Mouse (Mus musculus): ENCODE results near the gene Kif5c. TPM values are rescaled to one million over a fixed set of nuclear protein-coding genes. Genes with fewer than 3 reads are reported as not detected.

The Kif5c gene
- polyA plus RNA-seq (2014; fragmentation: Nextera tagmentation; extraction: Ambion mirVana): 224 and 233 TPM in 2 replicates

DNA sequence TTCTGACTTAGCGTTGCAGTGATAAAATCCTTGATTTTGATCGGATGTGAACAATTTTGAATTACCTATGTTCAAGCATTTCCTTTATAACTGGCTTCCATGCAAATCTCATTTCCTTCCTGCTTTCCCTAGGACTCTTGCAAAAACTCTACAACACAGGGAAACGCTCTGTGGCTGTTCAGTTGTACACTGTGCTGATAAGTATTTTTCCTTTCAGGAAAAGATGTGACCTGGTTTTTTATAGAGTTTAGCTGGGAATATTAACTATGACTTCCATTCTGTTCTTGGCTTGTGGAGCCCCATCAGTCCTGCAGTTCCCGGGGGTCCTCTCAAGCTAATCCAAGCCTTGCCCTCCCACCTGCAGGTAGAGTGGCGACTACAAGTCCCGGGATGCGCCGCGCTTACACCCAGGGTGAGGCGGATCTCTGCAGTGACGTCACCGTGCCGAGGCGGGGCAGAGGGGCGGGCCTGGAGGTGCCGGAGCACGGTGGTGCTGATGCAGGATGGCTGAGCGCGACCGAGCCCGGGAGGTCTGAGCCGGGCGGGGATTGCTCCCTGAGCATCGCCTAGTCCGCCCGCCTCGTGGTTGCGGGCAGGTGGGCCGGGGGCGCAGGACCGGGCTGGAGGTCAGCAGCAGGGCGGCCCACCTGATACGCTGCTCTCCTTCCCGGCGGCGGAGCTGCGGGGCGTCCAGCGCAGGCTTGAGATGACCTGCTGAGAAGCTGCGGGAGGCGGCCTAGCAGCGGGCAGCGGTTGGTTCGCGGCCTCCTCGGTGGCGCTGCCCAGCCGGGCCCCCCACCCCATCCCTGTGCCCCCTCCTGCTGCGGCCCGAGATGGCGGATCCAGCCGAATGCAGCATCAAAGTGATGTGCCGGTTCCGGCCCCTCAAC, at the start of gene Kif5c:
Kif5c (plus strand) TSS at position 470 of the 890 bp plus-strand sequence.
- Histone ChIP-seq H3K36me3 (replicated peaks; ENCODE audit: control insufficient read depth, insufficient read depth) (peaks cover 10% of the 10 kb centered on the region; the same call in 1 of the 2 replicates), H3K4me2 (replicated peaks) (peak within 1 kb of the TSS; percentile 73), H3K9ac (peak within 1 kb of the TSS; percentile 99), H3K4me1 (replicated peaks; ENCODE audit: control insufficient read depth, insufficient read depth, low read length) (peaks cover 24% of the 10 kb centered on the region), H3K9me3 (ENCODE audit: control insufficient read depth, low read length) (no peaks in the 10 kb centered on the region), H3K27ac (peak within 1 kb of the TSS; percentile 94), H3K27me3 (ENCODE audit: control insufficient read depth, insufficient read depth, low read length) (no peaks in the 10 kb centered on the region), H3K4me3 (replicated peaks; ENCODE audit: low read length) (peak within 1 kb of the TSS; percentile 98)
- 7% methylated on average over 43 of the region's 54 CpGs for WGBS
- peak; percentile 97 for ATAC-seq (ENCODE audit: low FRiP score)
- DNase-seq (ENCODE audit: low spot score): peak; percentile 92

GRCm38 (mm10) chr2:49569862-49570777, 49.0 kb upstream of the Kif5c start:
- Histone ChIP-seq H3K4me2 (replicated peaks) (0 out of 2 replicates have a peak overlapping the region, but pooled peaks have one; percentile 12), H3K9me3 (ENCODE audit: control insufficient read depth, low read length) (no peaks in the 10 kb centered on the region), H3K27ac (no peak overlapping the region), H3K4me3 (replicated peaks; ENCODE audit: low read length) (no peak overlapping the region), H3K9ac (no peak overlapping the region), H3K36me3 (replicated peaks; ENCODE audit: control insufficient read depth, insufficient read depth) (no peaks in the 10 kb centered on the region), H3K4me1 (replicated peaks; ENCODE audit: control insufficient read depth, insufficient read depth, low read length) (peaks cover 26% of the 10 kb centered on the region), H3K27me3 (ENCODE audit: control insufficient read depth, insufficient read depth, low read length) (no peaks in the 10 kb centered on the region)
- DNase-seq (ENCODE audit: low spot score) (peak; percentile 76), ATAC-seq (ENCODE audit: low FRiP score) (peak; percentile 32; the same call in 1 of the 2 replicates)
- WGBS: 61% methylated on average over 16 of the region's 16 CpGs

- ATAC-seq (ENCODE audit: low FRiP score) (peak; percentile 16; the same call in 1 of the 2 replicates), DNase-seq (ENCODE audit: low spot score) (no peak)
- 62% methylated on average over 6 of the region's 6 CpGs for WGBS
- H3K9me3 ChIP-seq (ENCODE audit: control insufficient read depth, low read length): no peaks in the 10 kb centered on the region
- no peak overlapping the region for H3K9ac ChIP-seq
- peaks cover 26% of the 10 kb centered on the region for H3K4me1 ChIP-seq (replicated peaks; ENCODE audit: control insufficient read depth, insufficient read depth, low read length)
- H3K4me2 ChIP-seq (replicated peaks): no peak overlapping the region
- no peak overlapping the region for H3K4me3 ChIP-seq (replicated peaks; ENCODE audit: low read length)
- H3K27ac ChIP-seq: no peak overlapping the region
- H3K36me3 ChIP-seq (replicated peaks; ENCODE audit: control insufficient read depth, insufficient read depth): no peaks in the 10 kb centered on the region
- no peaks in the 10 kb centered on the region for H3K27me3 ChIP-seq (ENCODE audit: control insufficient read depth, insufficient read depth, low read length)
These were observed 48.4 kb upstream of the Kif5c start for GRCm38 (mm10) chr2:49570778-49571101.

- H3K27ac ChIP-seq: peak overlapping the region; percentile 80
- no peaks in the 10 kb centered on the region for H3K36me3 ChIP-seq (replicated peaks; ENCODE audit: control insufficient read depth, insufficient read depth)
- DNase-seq (ENCODE audit: low spot score) (no peak), ATAC-seq (ENCODE audit: low FRiP score) (no peak)
- no peak overlapping the region for H3K9ac ChIP-seq
- WGBS: 71% methylated on average over 11 of the region's 11 CpGs
- H3K4me2 ChIP-seq (replicated peaks): peak overlapping the region; percentile 44
- no peak overlapping the region for H3K4me3 ChIP-seq (replicated peaks; ENCODE audit: low read length)
- no peaks in the 10 kb centered on the region for H3K9me3 ChIP-seq (ENCODE audit: control insufficient read depth, low read length)
- H3K4me1 ChIP-seq (replicated peaks; ENCODE audit: control insufficient read depth, insufficient read depth, low read length): peaks cover 26% of the 10 kb centered on the region
- H3K27me3 ChIP-seq (ENCODE audit: control insufficient read depth, insufficient read depth, low read length): no peaks in the 10 kb centered on the region
These were observed 47.8 kb upstream of the Kif5c start for GRCm38 (mm10) chr2:49571159-49571920.

DNA sequence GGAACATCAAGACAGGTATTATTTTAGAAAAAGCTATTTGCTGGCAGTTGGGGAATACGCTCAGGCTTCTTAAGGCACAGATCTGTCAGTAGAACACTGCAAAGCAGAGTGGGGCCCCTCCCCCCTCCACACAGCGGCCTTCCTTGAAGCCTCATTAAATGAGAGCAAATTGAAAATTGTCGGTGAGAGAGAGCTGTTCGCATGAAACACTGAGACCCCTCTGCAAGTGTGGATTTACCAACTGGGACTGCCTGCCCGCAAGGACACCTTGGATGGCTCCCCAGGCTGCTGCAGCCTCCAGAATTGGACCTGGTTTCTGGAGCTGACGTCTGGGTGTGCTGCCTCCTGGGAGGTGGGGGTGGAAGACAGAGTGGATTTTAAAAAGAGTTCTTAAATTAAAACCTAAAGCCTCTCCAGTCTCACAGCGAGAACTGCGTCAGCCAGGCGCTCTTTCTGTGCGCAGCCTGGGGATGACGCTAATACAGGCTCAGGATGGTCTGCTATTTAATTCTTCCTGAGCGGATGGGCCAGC, 46.9 kb upstream of the Kif5c start:
- Histone ChIP-seq H3K9ac (peak overlapping the region; percentile 44), H3K27me3 (ENCODE audit: control insufficient read depth, insufficient read depth, low read length) (no peaks in the 10 kb centered on the region), H3K4me3 (replicated peaks; ENCODE audit: low read length) (0 out of 2 replicates have a peak overlapping the region, but pooled peaks have one; percentile 5), H3K4me1 (replicated peaks; ENCODE audit: control insufficient read depth, insufficient read depth, low read length) (peaks cover 26% of the 10 kb centered on the region), H3K9me3 (ENCODE audit: control insufficient read depth, low read length) (no peaks in the 10 kb centered on the region), H3K4me2 (replicated peaks) (peak overlapping the region; percentile 44), H3K27ac (peak overlapping the region; percentile 80), H3K36me3 (replicated peaks; ENCODE audit: control insufficient read depth, insufficient read depth) (no peaks in the 10 kb centered on the region)
- DNase-seq (ENCODE audit: low spot score): peak; percentile 53
- peak; percentile 75 for ATAC-seq (ENCODE audit: low FRiP score)
- WGBS: 38% methylated on average over 12 of the region's 12 CpGs

- H3K9ac ChIP-seq: peak overlapping the region; percentile 44
- peak overlapping the region; percentile 44 for H3K4me2 ChIP-seq (replicated peaks)
- H3K27ac ChIP-seq: peak overlapping the region; percentile 80; the same call in 1 of the 2 replicates
- H3K4me1 ChIP-seq (replicated peaks; ENCODE audit: control insufficient read depth, insufficient read depth, low read length): peaks cover 26% of the 10 kb centered on the region
- DNase-seq (ENCODE audit: low spot score) (no peak), ATAC-seq (ENCODE audit: low FRiP score) (no peak)
- 71% methylated on average over 9 of the region's 9 CpGs for WGBS
- H3K27me3 ChIP-seq (ENCODE audit: control insufficient read depth, insufficient read depth, low read length): no peaks in the 10 kb centered on the region
- no peaks in the 10 kb centered on the region for H3K36me3 ChIP-seq (replicated peaks; ENCODE audit: control insufficient read depth, insufficient read depth)
- H3K4me3 ChIP-seq (replicated peaks; ENCODE audit: low read length): no peak overlapping the region
- H3K9me3 ChIP-seq (ENCODE audit: control insufficient read depth, low read length): 0 out of 2 replicates have a peak, but pooled peaks cover 3% of the 10 kb centered on the region
These were observed 46.4 kb upstream of the Kif5c start for GRCm38 (mm10) chr2:49572684-49573083.

DNA sequence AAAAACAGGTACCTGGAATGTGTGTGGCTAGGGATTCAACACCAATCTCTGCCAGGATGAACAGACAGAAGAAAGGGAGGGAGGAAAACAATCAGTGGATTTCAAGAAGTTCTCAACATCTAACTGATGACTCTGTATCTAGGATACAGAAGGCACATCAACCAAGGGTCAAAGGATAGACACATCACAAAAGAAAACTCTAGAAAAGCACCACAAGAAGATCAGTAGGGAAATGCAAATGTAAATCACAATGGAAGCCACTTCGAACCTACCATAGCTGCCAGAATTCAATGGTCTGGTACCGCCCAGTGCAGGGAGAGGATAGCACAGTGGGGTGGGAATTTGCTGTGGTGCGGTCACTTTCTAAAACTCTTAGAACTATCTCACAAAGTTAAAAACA, 45.8 kb upstream of the Kif5c start:
- Histone ChIP-seq H3K36me3 (replicated peaks; ENCODE audit: control insufficient read depth, insufficient read depth) (no peaks in the 10 kb centered on the region), H3K27me3 (ENCODE audit: control insufficient read depth, insufficient read depth, low read length) (no peaks in the 10 kb centered on the region), H3K4me3 (replicated peaks; ENCODE audit: low read length) (no peak overlapping the region), H3K9me3 (ENCODE audit: control insufficient read depth, low read length) (0 out of 2 replicates have a peak, but pooled peaks cover 3% of the 10 kb centered on the region), H3K27ac (no peak overlapping the region), H3K4me1 (replicated peaks; ENCODE audit: control insufficient read depth, insufficient read depth, low read length) (peaks cover 26% of the 10 kb centered on the region), H3K4me2 (replicated peaks) (no peak overlapping the region), H3K9ac (no peak overlapping the region)
- WGBS: 76% methylated on average over 3 of the region's 3 CpGs
- ATAC-seq (ENCODE audit: low FRiP score) (no peak), DNase-seq (ENCODE audit: low spot score) (no peak)

DNA sequence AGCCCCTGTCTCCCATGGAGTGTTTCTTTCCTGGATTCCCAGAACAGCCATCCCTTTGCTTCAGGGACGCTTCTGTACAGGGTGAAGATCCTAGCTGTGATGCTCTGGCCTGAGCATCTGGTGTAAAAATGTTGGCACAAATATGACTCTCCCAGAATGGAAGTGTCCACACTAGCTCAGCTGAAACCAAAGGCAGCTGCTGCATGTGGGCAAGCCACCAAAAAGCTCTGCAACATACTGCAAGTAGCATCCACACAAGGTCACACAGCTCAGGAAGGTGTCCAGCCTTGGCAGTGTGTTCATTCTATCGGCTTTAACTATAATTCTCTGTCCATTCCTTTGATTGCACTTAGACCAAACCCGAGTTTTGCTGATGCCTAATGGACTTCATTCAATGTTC, 38.5 kb upstream of the Kif5c start:
- no peaks in the 10 kb centered on the region for H3K36me3 ChIP-seq (replicated peaks; ENCODE audit: control insufficient read depth, insufficient read depth)
- 88% methylated on average over 3 of the region's 3 CpGs for WGBS
- H3K4me3 ChIP-seq (replicated peaks; ENCODE audit: low read length): no peak overlapping the region
- H3K27ac ChIP-seq: no peak overlapping the region
- ATAC-seq (ENCODE audit: low FRiP score): no peak
- no peak for DNase-seq (ENCODE audit: low spot score)
- no peak overlapping the region for H3K4me2 ChIP-seq (replicated peaks)
- H3K9me3 ChIP-seq (ENCODE audit: control insufficient read depth, low read length): 0 out of 2 replicates have a peak, but pooled peaks cover 3% of the 10 kb centered on the region
- H3K9ac ChIP-seq: no peak overlapping the region
- H3K27me3 ChIP-seq (ENCODE audit: control insufficient read depth, insufficient read depth, low read length): no peaks in the 10 kb centered on the region
- no peaks in the 10 kb centered on the region for H3K4me1 ChIP-seq (replicated peaks; ENCODE audit: control insufficient read depth, insufficient read depth, low read length)
